Mouse (Mus musculus) lung, postnatal 14 days (tissue): ENCODE measurements at regions not wholly inside any gene's neighbourhood (a gene's known extent, or its start where the extent isn't known, plus 50 kb on each side); places are given as distances from the start of the nearest gene placed in this dataset.

Experiments
- DNase-seq: peaks from one replicate; pipeline ENCODE4 v3.0.0; 2021

DNA sequence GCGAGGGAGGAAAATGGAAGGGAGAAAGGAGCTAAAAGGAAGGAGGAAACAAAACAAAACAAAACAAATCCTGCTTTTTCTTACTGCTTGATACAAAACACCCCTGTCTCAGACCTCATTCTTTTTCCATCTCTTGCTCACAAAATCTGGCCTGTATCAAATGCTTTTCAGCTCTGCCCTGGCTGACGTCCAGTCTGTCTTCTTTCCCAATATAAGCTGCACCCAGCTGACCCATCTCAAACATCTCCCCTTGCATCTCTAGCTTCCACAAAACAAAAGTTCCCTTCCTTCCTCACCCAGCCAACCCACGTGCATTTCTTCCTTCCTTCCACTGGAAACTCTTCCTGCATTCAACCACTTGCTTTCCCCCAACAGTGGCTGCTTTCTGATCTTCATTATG is 183.1 kb upstream of the Usp25 start:
- DNase-seq, result peak; percentile 34

DNA sequence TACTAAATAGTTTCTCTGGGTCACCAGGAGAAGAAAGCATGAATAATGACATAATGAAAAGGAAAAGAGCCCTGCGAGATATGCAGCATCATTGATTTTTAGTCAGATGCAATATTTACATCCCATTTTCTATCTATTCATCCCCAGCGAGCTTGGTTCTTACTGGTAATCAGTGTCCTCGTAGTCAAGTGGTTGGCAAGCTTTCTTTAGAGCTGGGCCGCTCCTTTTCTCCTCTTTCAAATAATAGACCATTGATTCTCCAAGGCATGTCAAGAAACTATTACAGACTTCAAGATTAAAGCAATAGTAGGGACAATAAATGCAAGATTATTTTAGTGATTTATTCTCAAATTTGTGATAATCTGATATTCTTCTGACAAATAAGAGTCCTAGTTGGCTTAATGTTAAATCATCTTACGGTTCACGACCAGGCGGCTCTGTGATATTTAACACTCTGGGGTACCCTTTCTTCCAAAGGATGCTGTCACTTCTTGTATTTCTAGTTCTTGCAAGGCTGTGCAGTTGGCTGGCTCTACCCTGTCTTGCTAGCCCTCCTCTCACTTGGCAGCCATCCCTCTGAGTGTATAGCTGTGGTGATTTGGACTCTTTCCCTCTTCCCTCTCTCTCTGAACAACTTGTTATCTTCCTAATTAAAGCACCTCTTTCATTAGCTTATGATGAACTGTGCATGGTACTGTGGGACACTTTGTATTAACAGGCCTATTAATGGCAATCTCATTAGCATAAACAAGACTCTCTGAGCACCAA is 185.6 kb upstream of the Usp25 start:
- no peak for DNase-seq

DNA sequence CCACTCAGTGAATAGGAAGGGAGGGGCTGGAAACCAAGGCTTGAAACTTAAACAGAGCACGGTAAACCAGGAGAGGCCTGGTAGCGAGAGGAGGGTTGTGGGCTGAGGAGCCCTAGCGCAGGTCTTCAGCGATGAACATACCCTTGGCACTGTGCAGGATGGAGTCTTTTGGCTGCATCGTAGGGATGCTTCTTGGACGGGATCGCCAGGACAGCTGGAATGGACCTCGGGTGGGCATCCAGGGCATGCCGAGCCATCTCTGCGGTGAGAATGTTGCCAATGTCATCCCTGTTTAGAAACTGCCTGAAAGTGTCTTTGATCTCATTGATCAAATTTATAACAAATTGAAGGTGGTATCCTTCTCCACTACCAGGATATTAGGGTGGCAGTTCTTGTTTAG is 192.2 kb upstream of the Usp25 start:
- no peak for DNase-seq

DNA sequence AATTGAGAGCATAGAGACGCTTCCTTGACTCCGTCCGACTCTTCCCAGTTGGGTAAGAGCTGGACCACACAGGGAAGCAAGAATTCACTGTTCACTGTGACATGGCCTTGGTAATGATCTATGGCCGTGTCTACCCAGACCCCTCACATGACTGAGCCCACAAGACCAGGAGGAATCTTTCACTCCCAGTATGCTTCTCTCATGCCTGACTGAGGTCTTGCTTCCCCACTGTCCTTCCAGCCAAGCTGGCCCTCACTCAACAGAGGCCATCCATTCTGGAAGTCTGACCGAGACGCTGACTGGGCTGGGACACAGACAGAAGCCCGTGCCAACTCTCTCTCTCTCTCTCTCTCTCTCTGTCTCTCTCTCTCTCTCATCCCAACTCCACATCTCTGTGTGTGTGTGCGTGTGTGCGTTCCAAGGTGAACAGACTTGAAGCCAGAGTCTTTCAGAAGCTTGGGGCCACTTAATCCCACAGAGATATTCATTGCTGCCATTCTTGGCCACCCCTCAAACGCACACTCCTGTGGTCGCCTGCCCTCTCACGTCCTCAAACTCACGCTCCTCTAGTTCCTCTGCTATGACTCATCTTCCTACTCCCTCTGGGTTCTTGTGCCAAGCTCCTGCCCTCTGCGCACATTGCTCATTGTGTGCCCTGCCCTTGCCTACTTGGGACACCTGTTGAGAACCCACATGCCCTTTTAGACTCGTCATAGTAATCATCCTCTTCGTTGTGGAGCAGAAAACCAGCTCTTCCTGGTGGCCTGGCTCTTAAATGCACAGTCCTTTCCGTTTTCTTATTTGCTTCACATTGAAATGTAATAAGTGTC is 197.2 kb upstream of the Usp25 start:
- DNase-seq, result peak; percentile 44

DNA sequence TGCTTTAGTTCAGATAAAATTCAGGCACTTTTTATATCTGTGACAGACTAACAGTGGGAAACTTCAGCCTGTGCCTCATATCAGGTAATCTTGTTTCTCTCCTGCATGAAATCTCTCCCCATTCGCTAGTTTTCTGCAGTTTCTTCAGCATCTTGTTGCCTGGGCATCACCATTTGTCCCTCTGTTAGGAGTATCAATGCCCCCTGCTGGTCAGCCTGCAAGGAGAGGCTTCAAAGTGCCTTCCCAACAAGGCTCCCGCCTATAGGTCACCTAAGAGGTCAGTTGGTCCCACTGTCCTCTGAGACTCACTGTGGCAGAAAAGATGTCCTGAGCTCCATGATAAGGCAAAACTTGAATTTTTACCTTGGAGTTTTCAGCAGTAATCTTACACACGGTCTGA is 209.8 kb upstream of the Usp25 start:
- peak; percentile 55 for DNase-seq

DNA sequence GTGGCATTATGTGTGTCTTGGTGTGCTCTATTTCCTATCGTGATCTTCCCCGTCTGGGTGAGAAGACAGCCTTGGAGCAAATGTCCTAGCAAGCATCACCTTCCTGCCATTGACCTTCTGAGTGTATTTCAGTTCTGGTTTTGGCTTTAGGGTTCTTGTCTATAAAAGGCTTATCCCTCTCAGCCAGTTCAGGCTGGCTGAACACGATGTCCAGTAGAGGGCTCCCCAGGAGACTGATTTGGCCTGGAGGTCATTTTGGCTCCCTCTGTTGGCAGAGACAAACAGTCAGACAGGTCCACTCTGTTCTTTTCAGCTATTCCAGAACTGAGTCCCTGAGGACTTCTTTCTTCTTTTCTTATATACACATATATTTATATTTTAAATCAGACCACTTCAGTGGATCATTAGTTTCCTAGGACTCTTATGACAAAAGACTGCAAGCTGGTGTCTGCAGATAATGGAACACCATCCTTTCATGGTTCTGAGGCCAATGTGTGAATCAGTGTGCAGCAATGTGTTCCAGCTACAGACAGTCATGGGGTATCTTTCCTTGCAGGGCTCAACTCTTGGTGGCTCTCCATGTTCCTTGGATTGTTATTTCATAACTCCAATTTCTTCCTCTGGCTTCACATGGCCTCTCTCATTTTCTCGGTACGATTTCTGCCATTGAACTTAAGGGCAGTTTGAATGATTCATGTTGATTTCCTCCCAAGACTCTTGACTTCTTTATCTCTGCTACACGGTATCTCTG is 226.9 kb upstream of the Usp25 start:
- peak; percentile 78 for DNase-seq

DNA sequence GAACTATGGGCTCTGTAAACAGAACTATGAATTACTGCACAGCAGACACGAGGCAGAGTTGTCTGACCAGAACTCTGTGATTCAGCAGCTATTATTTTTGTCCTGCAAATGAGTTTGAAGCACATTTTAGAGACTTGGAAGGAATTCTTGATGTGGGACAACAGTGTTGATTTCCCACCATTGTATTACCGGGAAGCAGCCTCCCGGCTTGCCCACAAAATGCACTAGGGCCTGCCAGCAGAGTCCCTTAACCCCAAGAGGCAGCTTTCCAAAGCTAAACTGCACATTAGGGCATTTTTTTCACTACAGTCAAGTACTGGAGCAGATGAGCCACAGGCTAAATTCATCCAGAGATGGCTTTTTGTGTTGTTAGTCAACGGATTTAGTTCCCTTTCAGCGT is 230.8 kb upstream of the Usp25 start:
- DNase-seq, result no peak

DNA sequence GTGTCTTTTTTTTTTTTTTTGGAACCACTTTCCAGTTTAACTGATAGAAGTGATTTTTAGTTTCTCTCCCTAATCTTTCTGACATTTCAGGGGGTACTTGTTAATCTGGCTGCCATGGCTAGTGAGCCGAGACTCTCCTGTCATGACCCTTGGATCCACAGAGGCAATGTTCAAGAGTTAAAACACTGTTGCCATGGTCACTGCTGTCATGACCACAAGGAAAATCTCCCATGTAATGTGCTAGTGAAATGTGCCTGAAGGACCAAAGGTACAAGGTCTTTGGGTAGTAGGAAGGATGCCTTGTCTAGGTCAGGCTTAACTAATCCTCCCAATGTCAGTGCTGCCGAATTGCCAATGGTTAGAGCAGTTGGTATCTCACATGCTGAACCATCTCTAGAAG is 237.7 kb upstream of the Usp25 start:
- DNase-seq, result no peak

DNA sequence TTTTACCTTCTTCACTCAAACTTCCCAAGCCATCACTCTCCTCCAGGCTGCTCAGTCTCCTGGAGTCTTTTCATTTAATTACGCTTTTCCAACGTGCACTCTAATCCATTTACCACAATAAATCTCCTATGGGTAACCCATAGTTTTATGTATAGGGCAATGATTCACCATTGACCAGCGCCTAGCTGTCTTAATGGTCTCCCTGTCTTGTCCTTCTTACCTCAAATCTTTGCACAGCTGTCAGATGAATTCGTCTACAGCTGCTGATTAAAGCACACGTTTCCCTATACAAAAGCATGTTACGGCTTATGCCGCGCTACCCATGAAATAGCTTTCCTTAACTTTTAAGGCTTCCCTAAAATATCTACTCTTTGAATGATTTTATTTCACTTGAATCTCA is 239.5 kb upstream of the Usp25 start:
- DNase-seq, result no peak

DNA sequence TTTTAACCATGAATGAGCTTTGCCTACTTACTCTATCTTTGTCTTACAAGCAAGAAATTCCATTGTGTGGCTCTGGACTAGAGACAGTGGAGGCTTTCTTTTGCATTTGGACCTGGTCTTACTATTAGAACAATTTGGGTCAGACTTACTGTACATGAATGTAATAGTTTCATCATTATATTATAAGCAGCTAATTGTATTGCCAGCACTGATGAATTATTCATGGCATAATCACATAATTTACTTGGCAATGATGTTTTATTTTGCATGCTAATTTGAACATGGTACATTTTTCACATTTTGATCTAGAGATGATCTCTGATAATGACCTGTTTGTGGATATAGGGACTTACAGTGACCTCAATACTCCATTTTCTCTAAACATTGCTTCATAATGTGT is 240.0 kb upstream of the Usp25 start:
- no peak for DNase-seq

DNA sequence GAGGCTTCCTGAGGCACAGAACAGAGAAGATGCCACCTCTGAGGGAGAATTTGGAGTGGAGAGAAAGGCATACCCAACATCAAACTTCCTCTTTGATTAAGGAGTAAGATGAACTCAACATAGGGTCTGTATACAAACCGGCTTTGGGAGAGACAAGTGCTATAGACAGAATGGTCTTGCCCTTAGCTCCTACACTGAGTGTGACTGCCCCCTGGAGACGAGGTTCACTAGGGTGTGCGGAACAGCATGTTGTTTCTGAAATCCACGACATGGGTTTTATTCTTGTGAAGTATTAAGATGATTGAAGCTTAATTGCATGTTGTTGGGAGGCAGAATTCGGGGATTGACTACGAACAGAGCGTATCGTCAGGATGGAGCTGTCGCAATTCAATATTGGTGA is 244.9 kb upstream of the Usp25 start:
- DNase-seq, result peak; percentile 69

DNA sequence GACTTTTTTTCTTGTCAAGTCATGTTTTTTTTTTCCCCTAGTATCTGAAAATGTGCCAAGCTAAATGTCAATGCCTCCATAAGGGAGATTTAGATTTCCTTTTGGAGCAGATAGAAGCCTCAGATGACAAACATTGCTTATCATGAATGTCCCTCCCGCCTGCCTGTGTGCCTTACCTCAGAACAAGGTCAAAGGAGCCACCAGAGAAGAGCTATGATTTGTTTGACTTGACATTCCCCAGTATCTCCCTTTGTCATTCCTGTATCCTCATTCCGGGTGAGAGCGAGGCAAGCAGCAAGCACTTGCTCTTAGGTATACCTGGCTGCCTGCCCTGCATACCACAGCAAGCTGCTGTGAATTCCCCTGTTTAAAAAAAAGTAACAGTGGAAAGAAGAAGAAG is 246.9 kb upstream of the Usp25 start:
- no peak for DNase-seq

DNA sequence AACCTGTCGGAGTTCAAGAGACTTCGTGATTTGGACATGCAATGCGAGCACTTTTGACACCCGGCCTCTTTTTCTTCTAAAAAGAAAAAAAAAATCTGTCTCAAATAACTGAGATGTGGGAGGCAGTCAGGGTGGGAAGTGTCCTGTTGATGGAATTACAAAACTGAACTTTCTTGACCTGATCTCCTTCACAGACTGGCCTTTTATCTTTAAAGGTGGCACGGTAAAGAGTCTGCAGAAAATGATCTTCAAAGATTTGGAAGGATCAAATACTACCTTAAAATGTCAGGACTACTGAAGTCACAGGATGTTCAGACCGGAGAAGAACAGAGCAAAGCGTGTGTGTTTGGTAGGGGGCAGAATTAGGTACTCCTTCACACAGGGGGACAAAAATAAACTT is 248.0 kb upstream of the Usp25 start:
- DNase-seq, result no peak

DNA sequence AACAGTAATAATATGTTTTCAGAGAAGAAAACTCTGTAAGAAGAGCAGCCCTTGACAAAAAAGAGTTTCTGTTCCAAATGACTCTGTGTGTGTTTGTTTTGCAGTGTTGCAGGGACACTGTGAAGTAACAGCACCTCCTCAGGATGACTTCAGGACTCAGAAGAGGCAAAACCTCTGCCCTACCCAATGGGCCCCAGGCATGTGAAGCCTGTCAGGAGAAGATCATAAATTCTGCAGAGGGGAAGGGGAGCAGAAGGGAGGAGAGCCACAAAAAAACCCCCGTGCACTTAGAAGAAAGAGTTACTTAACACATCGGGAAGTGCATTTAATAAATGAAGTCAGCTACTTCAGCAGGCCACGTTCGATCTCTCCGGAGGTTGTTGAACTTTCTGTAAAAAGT is 248.5 kb upstream of the Usp25 start:
- DNase-seq, result no peak

DNA sequence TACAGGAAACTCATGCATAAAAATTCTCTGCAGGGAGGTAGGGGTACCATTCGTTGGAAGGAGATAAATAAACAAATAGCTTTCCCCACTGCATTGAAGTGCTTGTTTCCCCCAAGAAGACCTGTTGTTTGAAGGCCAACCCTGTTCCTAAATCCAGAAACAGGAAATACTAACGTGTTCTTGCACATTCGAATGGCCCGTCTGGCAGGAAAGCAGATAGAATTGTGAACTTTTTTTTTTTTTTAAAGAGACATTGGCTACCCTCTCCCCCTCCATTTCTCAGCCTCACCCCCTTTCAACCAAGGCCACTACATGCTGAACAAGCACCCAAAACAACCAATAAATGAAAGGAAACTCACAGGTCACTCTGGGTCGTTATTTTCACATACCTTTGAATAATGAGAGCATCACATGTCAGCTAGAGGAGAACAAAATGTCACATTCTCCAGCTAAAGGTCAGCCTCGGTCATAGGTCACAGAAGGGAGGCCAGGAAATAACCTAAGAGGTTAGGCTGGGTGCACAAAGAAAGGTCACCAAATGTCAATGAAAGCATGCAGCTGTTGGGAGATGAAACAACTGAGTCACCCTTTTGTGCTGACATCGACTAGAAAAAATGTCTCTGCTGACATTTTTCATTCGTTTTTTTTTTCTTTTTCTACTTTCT is 250.8 kb upstream of the Usp25 start:
- DNase-seq, result peak; percentile 61

DNA sequence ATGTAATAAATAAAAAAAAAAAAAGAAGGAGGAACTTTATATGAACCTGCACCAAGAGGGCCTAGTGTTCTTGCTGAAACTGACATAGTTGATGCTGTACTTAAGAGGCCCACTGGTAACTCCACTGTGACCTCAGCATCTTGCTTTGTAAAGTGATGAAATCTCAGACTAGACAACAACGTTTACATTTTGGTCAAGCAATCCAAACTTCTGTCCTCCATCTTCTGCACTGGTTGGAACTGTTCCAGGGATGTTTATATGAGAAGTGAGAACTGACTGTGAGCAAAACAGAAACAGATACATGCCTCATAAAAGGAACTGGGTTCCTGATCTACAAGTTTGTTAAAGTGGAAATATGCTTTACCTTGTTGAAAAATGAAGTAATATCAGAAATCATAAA is 251.7 kb upstream of the Usp25 start:
- no peak for DNase-seq

DNA sequence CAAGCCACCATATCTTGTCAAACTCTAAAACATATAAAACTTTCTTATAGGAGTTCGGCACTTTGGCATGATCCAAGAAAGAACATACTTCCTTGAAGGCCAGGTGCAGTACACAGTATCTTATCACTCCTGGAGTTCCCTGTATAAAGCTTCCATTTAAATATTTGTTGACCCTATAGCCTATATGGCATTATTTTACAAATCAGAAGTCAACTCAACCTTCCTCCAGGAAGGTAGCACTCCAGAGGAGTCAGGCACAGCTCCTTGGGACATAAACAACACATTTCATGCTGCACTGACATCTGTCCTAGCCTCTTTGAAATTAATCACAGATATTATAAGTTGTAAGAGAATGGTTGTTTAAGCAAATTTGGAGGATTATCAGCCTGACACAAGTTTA is 252.5 kb upstream of the Usp25 start:
- DNase-seq, result no peak

DNA sequence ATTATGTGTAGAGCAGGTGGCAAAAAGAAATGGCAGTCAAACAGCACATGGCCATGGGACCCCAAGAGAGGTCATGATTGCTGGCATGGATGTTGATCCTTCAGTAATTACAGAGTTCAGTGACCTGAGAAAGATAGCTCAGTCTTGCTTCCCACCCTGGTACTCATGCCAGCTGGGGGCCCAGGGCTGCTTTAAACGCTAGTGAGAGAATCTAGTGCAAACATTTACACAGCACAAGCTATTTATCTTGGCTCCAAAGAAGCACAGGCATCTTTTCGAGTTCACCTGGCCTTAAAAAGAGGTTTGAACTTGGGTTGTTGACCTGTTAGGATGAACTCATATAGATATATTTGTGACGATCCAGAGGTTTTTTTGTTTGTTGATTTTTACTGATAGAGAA is 258.6 kb upstream of the Usp25 start:
- no peak for DNase-seq

DNA sequence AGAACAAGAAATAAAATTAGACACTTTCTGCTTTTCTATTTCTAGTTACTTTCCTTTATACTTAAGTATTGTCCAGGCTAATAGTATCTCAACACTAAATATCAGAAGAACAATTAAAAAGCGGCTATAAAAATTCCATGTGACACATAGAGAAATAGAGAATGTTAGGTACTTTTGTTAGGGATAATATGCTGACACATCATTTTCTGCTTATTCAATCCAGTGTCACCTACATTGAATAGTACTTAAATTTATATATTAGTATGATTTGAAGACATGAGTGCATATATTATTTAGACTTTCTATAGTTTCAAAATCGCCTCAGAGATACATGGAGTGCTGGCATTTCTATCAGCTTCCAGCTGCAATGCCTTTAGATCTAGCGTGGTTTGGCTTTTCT is 267.1 kb upstream of the Usp25 start:
- DNase-seq, result no peak

DNA sequence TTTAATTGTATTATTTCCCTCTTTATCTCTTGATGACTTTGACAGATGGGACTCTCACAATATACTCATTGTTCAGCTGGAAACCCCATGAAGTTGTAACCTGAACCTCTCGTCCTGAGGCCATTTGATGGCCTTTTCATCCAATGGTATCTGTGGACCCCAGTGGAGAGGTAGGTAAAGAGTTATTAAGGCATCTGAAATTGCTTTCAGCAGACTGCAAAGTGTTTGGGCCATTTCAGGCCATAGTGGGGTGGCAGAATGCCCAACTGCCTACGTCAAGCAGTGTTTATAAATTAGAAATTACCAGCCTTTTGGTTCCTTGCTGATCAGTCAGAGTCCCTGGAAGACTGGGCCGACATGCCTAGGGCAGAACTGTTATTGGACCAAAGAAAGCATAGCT is 272.4 kb upstream of the Usp25 start:
- no peak for DNase-seq

DNA sequence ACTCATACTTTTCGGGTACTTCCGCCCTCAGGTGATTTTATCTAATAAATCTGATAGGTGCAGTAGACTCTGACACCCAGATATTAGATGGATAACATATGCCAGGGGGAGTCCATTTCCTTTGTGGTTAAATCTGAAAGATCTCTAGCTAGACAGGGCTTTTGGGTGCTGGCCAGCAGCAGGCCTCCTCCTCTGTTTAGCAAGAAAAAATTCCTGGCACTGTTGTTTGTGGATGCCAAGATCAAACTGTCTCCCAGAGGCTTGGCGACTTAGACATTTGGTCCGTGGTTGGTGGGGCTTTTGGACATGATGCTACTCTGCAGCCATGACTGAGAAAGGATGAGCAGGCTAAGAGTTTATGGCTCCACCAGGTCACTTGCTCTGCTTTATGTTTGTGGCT is 287.5 kb upstream of the Usp25 start:
- DNase-seq, result no peak

DNA sequence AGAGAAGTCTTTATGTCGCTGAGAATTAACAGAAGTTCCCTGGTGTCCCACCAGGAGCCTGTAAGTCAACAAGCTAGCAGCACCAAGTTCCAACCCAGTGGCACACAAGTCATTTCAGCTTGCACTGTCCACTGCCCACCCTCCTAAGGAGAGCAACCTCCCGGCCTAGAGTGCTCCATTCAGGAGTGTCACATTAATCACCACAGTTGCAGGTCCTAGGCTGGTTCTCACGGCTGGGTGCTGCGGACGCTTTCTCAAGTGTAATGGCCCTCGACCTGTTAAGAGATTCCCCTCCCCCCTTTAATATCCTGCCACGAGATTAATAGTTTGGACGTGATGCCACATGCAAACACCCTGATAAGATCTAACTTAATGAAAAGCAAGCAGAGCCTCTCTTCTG is 288.2 kb upstream of the Usp25 start:
- DNase-seq, result no peak

DNA sequence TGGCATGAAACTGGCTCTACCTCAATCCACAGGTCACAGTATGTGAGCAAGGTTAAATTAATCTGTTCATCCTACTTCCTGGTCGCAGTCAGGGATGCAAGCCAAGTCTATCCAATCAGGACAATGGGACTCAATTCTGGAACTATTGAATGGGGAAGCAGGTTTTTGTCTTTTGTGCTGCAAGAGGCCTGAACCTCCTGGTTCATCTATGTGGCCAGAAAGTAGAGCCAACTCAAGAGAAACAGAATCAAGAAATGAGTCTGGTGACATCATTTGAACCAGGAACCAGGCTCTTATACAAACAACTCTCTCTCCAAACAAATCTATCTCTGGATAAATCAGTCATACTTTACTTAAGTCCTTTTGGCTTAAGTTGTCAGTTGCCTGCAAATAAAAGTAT is 294.7 kb upstream of the Usp25 start:
- no peak for DNase-seq
